Comparison of ENCODE assay signal across 8 mouse cellular contexts in genomic region chr5:134421061-134421460, GRCm38 (mm10). TPM values are rescaled to one million over a fixed set of nuclear protein-coding genes. Genes with fewer than 3 reads are reported as not detected.
DNase-seq lines count a peak whose midpoint lies in the region; ATAC-seq lines count a peak whose summit lies in the region.
"Had no signal": no experiment of that assay in that cellular context is flagged by ENCODE, and none has a peak within 500 bp of the region (broad histone marks: within the 10 kb centered on the region; RNA-seq: fewer than 3 reads in every experiment).

No protein-coding gene starts in this region.

- ATAC-seq in embryonic facial prominence, embryonic 11.5 days (replicated peaks; ENCODE audit: insufficient number of reproducible peaks, low FRiP score, low TSS enrichment, low read depth) = no peak
- no peak for ATAC-seq in stomach, embryonic 14.5 days (ENCODE audit: insufficient number of reproducible peaks, insufficient read depth, low FRiP score, low read depth)

- H3K9me3 ChIP-seq in embryonic facial prominence, embryonic 11.5 days (replicated peaks; ENCODE audit: control insufficient read depth, low read length) = no peaks in the 10 kb centered on the region
- H3K9me3 ChIP-seq in stomach, embryonic 14.5 days (ENCODE audit: control insufficient read depth, low read depth, low read length) = no peaks in the 10 kb centered on the region

- peak; percentile 15 for DNase-seq in 3T3-L1 (ENCODE audit: low read depth, low spot score)
- DNase-seq in MN1 (ENCODE audit: low spot score) = peak; percentile 90
- no peak for DNase-seq in embryonic facial prominence, embryonic 11.5 days (ENCODE audit: low spot score)
- peak; percentile 47 for DNase-seq in heart, postnatal 25 days (ENCODE audit: low spot score)
- DNase-seq in spleen, postnatal 36 days (ENCODE audit: low spot score in 2 of 2) = no peak
- no peak for DNase-seq in thymus, postnatal 0 days (ENCODE audit: low spot score)

- H3K4me2 ChIP-seq in embryonic facial prominence, embryonic 11.5 days (ENCODE audit: low read depth, low read length) = no peak overlapping the region
- no peak overlapping the region for H3K4me2 ChIP-seq in stomach, embryonic 14.5 days (replicated peaks; ENCODE audit: low read depth, low read length)

- intact Hi-C loops in heart, postnatal 25 days (cut with DNase I) = loop anchor here (2.0 to 5.0 kb wide), 2 partner anchors 24 to 36 kb away; partner anchors contain the start of gene Gtf2ird1

- 0 out of 2 replicates have a peak overlapping the region, but pooled peaks have one; percentile 22 for H3K27ac ChIP-seq in embryonic facial prominence, embryonic 11.5 days (replicated peaks; ENCODE audit: low read depth, low read length)
- H3K27ac ChIP-seq in stomach, embryonic 14.5 days (ENCODE audit: low read length) = peak overlapping the region; percentile 33; the same call in 1 of the 2 replicates

- H3K9ac ChIP-seq in embryonic facial prominence, embryonic 11.5 days (replicated peaks; ENCODE audit: low read length) = no peak overlapping the region
- no peak overlapping the region for H3K9ac ChIP-seq in stomach, embryonic 14.5 days (replicated peaks; ENCODE audit: low read depth, low read length)

- H3K4me1 ChIP-seq in embryonic facial prominence, embryonic 11.5 days (ENCODE audit: control insufficient read depth, insufficient read depth, low read length) = no peaks in the 10 kb centered on the region
- H3K4me1 ChIP-seq in stomach, embryonic 14.5 days (ENCODE audit: control insufficient read depth, insufficient read depth, low read length) = 0 out of 2 replicates have a peak, but pooled peaks cover 11% of the 10 kb centered on the region

- WGBS in embryonic facial prominence, embryonic 11.5 days = 65% methylated on average over 9 of the region's 9 CpGs
- WGBS in stomach, embryonic 14.5 days = 63% methylated on average over 9 of the region's 9 CpGs

- peaks cover 3% of the 10 kb centered on the region; the same call in 1 of the 2 replicates for H3K36me3 ChIP-seq in embryonic facial prominence, embryonic 11.5 days (replicated peaks; ENCODE audit: control insufficient read depth, insufficient read depth, low read depth, low read length)
- peaks cover 18% of the 10 kb centered on the region for H3K36me3 ChIP-seq in stomach, embryonic 14.5 days (ENCODE audit: control insufficient read depth, insufficient read depth, low read length)

- no peaks in the 10 kb centered on the region for H3K27me3 ChIP-seq in embryonic facial prominence, embryonic 11.5 days (ENCODE audit: control insufficient read depth, insufficient read depth, low read length)
- H3K27me3 ChIP-seq in stomach, embryonic 14.5 days (ENCODE audit: control insufficient read depth, insufficient read depth, low read length) = no peaks in the 10 kb centered on the region

- H3K4me3 ChIP-seq in embryonic facial prominence, embryonic 11.5 days (ENCODE audit: low read depth, low read length) = no peak overlapping the region
- no peak overlapping the region for H3K4me3 ChIP-seq in stomach, embryonic 14.5 days (ENCODE audit: low read depth, low read length)

RNA-seq across cellular contexts. Expression of gene Gtf2ird1, which starts 35.5 kb away (rescaled TPM):
- polyA plus RNA-seq in embryonic facial prominence, embryonic 11.5 days (2014; fragmentation: Nextera tagmentation; extraction: Ambion mirVana) = 99.8 and 104 TPM in 2 replicates
- 10 to 100 TPM; 18.2 to 26.3 TPM for total RNA-seq in heart, postnatal 25 days (2021)
- polyA plus RNA-seq in stomach, embryonic 14.5 days (2014; fragmentation: Nextera tagmentation; extraction: Ambion mirVana) = 107 and 112 TPM in 2 replicates
- polyA plus RNA-seq in thymus, postnatal 0 days (2015; fragmentation: Nextera tagmentation; extraction: Ambion mirVana) = 54.7 and 67.4 TPM in 2 replicates
- total RNA-seq: neutrophil, adult 5-6 weeks had no signal

Comparison
In these comparisons a context has a peak if more than half of its experiments do, and no peak if none do; other contexts are left out.
1. DNase-seq: peak in 3T3-L1 (single experiment), MN1 (single experiment) and heart, postnatal 25 days (single experiment); none in embryonic facial prominence, embryonic 11.5 days (single experiment), spleen, postnatal 36 days (0 of 2) and thymus, postnatal 0 days (single experiment).